Mouse (Mus musculus) stomach, postnatal 0 days (tissue): ENCODE measurements at regions not wholly inside any gene's neighbourhood (a gene's known extent, or its start where the extent isn't known, plus 50 kb on each side); places are given as distances from the start of the nearest gene placed in this dataset.
A peak's percentile ranks its signal among the peaks of the same experiment; 100 is the strongest.

Source experiments
- CTCF ChIP-seq: IDR thresholded peaks from 2 replicates; pipeline ENCODE4 v1.5.1; 2016; ENCODE audit warnings: antibody characterized with exemption, low read depth, mild to moderate bottlenecking, moderate library complexity
- EP300 ChIP-seq: optimal IDR thresholded peaks from 2 replicates; pipeline ENCODE3; 2016; ENCODE audit warnings: antibody characterized with exemption

- TF ChIP-seq CTCF (peak; percentile 61), EP300 (no peak)
Observed at GRCm38 (mm10) chr12:97130276-97130675, 1129.0 kb downstream of the Galc start.
